In genomic region chr13:56615864-56616263, GRCm38 (mm10) we compare ENCODE assay signal across 9 mouse cellular contexts. TPM values are rescaled to one million over a fixed set of nuclear protein-coding genes. Genes with fewer than 3 reads are reported as not detected.
DNase-seq lines count a peak whose midpoint lies in the region; ATAC-seq and TF ChIP-seq lines count a peak whose summit lies in the region.
"Had no signal": no experiment of that assay in that cellular context is flagged by ENCODE, and none has a peak within 500 bp of the region (broad histone marks: within the 10 kb centered on the region; RNA-seq: fewer than 3 reads in every experiment).

No protein-coding gene starts in this region.

- no peaks in the 10 kb centered on the region for H3K27me3 ChIP-seq in heart, adult 2 months (ENCODE audit: control insufficient read depth, insufficient read depth, low read length)
- peaks cover 4% of the 10 kb centered on the region; the same call in 1 of the 2 replicates for H3K27me3 ChIP-seq in kidney, postnatal 0 days (ENCODE audit: insufficient read depth, low read length)
- H3K27me3 ChIP-seq: liver, embryonic 15.5 days had no signal

- no peak overlapping the region for H3K4me3 ChIP-seq in heart, adult 2 months
- H3K4me3 ChIP-seq in kidney, postnatal 0 days (replicated peaks; ENCODE audit: low read depth, low read length) = no peak overlapping the region
- H3K4me3 ChIP-seq: liver, embryonic 15.5 days had no signal

- no peak for TF ChIP-seq EP300 in heart, adult 2 months (IDR thresholded peaks at IDR 0.05; ENCODE audit: insufficient read depth, low read depth, low read length)

- peaks cover 21% of the 10 kb centered on the region for H3K4me1 ChIP-seq in heart, adult 2 months (ENCODE audit: control insufficient read depth, insufficient read depth, low read length)
- H3K4me1 ChIP-seq in kidney, postnatal 0 days (replicated peaks; ENCODE audit: insufficient read depth, low read length) = peaks cover 30% of the 10 kb centered on the region

- no peak overlapping the region for H3K4me2 ChIP-seq in kidney, postnatal 0 days (ENCODE audit: low read length)
- H3K4me2 ChIP-seq: liver, embryonic 15.5 days had no signal

- H3K79me2 ChIP-seq in heart, adult 2 months (replicated peaks; ENCODE audit: control insufficient read depth, insufficient read depth, low read length) = no peaks in the 10 kb centered on the region

- ATAC-seq in kidney, postnatal 0 days (replicated peaks; ENCODE audit: low FRiP score, low read depth) = peak; percentile 12; the same call in 1 of the 2 replicates

- H3K9ac ChIP-seq in heart, adult 2 months (ENCODE audit: low read depth, low read length) = no peak overlapping the region
- no peak overlapping the region for H3K9ac ChIP-seq in kidney, postnatal 0 days (ENCODE audit: low read depth, low read length)
- H3K9ac ChIP-seq: liver, embryonic 15.5 days had no signal

- TF ChIP-seq CTCF in heart, adult 2 months (IDR thresholded peaks at IDR 0.05) = peak; percentile 47
- peak; percentile 59 for TF ChIP-seq CTCF in kidney, postnatal 0 days (IDR thresholded peaks at IDR 0.05; ENCODE audit: low read depth)

- intact Hi-C loops in heart, adult 2 months (cut with DNase I) = no loop called here
- intact Hi-C loops in heart, postnatal 14 days (cut with DNase I) = loop anchor here (2.0 kb wide), 1 partner anchor 41 kb away; no protein-coding TSS in a partner anchor

- H3K9me3 ChIP-seq in kidney, postnatal 0 days (replicated peaks; ENCODE audit: low read length) = no peaks in the 10 kb centered on the region
- H3K9me3 ChIP-seq: liver, embryonic 15.5 days had no signal

- TF ChIP-seq POLR2A in heart, adult 2 months (IDR thresholded peaks at IDR 0.05; ENCODE audit: insufficient read depth, low read depth, low read length) = no peak

- DNase-seq in heart, adult 2 months = peak in 1 of 2 experiments; percentile 33
- DNase-seq in heart, postnatal 14 days = no peak
- DNase-seq in right cerebral cortex, postnatal 4 days = peak; percentile 18
- no peak for DNase-seq in right cerebral cortex, adult 18-20 months
- DNase-seq in kidney, postnatal 0 days (ENCODE audit: low spot score) = no peak
- no peak for DNase-seq in urinary bladder, postnatal 4 days (ENCODE audit: low spot score in 2 of 2)
- no peak for DNase-seq in layer of hippocampus, adult 11-12 months (ENCODE audit: low spot score)
- no peak for DNase-seq in spleen, adult 12 weeks (ENCODE audit: low spot score)

- H3K36me3 ChIP-seq in heart, adult 2 months (ENCODE audit: control insufficient read depth, insufficient read depth, low read length) = no peaks in the 10 kb centered on the region
- no peaks in the 10 kb centered on the region for H3K36me3 ChIP-seq in kidney, postnatal 0 days (ENCODE audit: insufficient read depth, low read length)
- H3K36me3 ChIP-seq: liver, embryonic 15.5 days had no signal

- 44% methylated on average over 9 of the region's 9 CpGs for WGBS in heart, adult 2 months
- 53% methylated on average over 9 of the region's 9 CpGs for WGBS in kidney, postnatal 0 days

- no peak overlapping the region for H3K27ac ChIP-seq in heart, adult 2 months
- no peak overlapping the region for H3K27ac ChIP-seq in kidney, postnatal 0 days
- H3K27ac ChIP-seq: liver, embryonic 15.5 days had no signal

RNA-seq across cellular contexts. Expression of gene Tgfbi, which starts 6.5 kb away (rescaled TPM):
- total RNA-seq in heart, adult 2 months (2021) = 10 to 100 TPM; 19.7 to 20.9 TPM
- 22.1 and 22.2 TPM in 2 replicates for polyA plus RNA-seq in heart, adult 2 months (2012; rRNA removed)
- 10 to 100 TPM; 17.1 to 22.3 TPM for total RNA-seq in heart, postnatal 14 days (2021)
- polyA plus RNA-seq in kidney, postnatal 0 days (2015; fragmentation: Nextera tagmentation; extraction: Ambion mirVana) = 116 and 133 TPM in 2 replicates
